ENCODE assay signal across 8 mouse cellular contexts in genomic region chr4:132345843-132346212, GRCm38 (mm10). TPM values are rescaled to one million over a fixed set of nuclear protein-coding genes. Genes with fewer than 3 reads are reported as not detected.
DNase-seq lines count a peak whose midpoint lies in the region; ATAC-seq and TF ChIP-seq lines count a peak whose summit lies in the region.

No protein-coding gene starts in this region.

- H3K27ac ChIP-seq in heart, embryonic 10.5 days = no peak overlapping the region; the same call in 1 of the 2 replicates
- peak overlapping the region; percentile 96 for H3K27ac ChIP-seq in hindbrain, embryonic 10.5 days
- H3K27ac ChIP-seq in liver, postnatal 0 days (ENCODE audit: low read depth) = peak overlapping the region; percentile 48; the same call in 1 of the 2 replicates

- 49% methylated on average over 5 of the region's 5 CpGs for WGBS in heart, embryonic 10.5 days
- 50% methylated on average over 5 of the region's 5 CpGs for WGBS in hindbrain, embryonic 10.5 days
- 42% methylated on average over 5 of the region's 5 CpGs for WGBS in liver, postnatal 0 days (ENCODE audit: insufficient replicate concordance)

- H3ac ChIP-seq in C2C12 (ENCODE audit: control insufficient read depth, insufficient read length, low read depth) = no peak overlapping the region

- peak overlapping the region; percentile 98 for H3K4me2 ChIP-seq in liver, postnatal 0 days (ENCODE audit: low read depth, low read length)

- no peak for TF ChIP-seq EP300 in liver, postnatal 0 days (IDR thresholded peaks at IDR 0.05; ENCODE audit: low read depth)

- no peaks in the 10 kb centered on the region for H3K9me3 ChIP-seq in heart, embryonic 10.5 days
- H3K9me3 ChIP-seq in hindbrain, embryonic 10.5 days = no peaks in the 10 kb centered on the region
- H3K9me3 ChIP-seq in liver, postnatal 0 days (ENCODE audit: low read length) = no peaks in the 10 kb centered on the region

- ATAC-seq in liver, postnatal 0 days = no peak

- DNase-seq in heart, embryonic 10.5 days (ENCODE audit: low spot score) = no peak
- no peak for DNase-seq in heart, adult 9 months (ENCODE audit: low spot score in 2 of 2)
- no peak for DNase-seq in hindbrain, embryonic 10.5 days (ENCODE audit: low spot score)
- DNase-seq in liver, postnatal 0 days = no peak
- DNase-seq in Muller cell, postnatal 12 days (ENCODE audit: inconsistent ontology term) = no peak
- no peak for DNase-seq in cerebellum, postnatal 14 days
- no peak for DNase-seq in thymus, postnatal 36 days

- peaks cover 35% of the 10 kb centered on the region for H3K4me1 ChIP-seq in heart, embryonic 10.5 days
- peaks cover 35% of the 10 kb centered on the region for H3K4me1 ChIP-seq in hindbrain, embryonic 10.5 days (replicated peaks)
- peaks cover 22% of the 10 kb centered on the region for H3K4me1 ChIP-seq in liver, postnatal 0 days (ENCODE audit: insufficient read depth)

- H3K9ac ChIP-seq in liver, postnatal 0 days (replicated peaks) = peak overlapping the region; percentile 90; the same call in 1 of the 2 replicates

- TF ChIP-seq CTCF in C2C12 (IDR thresholded peaks at IDR 0.05; ENCODE audit: control insufficient read depth, insufficient read depth, insufficient read length) = no peak
- TF ChIP-seq CTCF in liver, postnatal 0 days (IDR thresholded peaks at IDR 0.05; ENCODE audit: low read depth) = no peak

- peaks cover 16% of the 10 kb centered on the region for H3K36me3 ChIP-seq in heart, embryonic 10.5 days
- H3K36me3 ChIP-seq in C2C12 (ENCODE audit: control insufficient read depth, insufficient read depth) = peaks cover 28% of the 10 kb centered on the region
- H3K36me3 ChIP-seq in hindbrain, embryonic 10.5 days = peaks cover 34% of the 10 kb centered on the region
- peaks cover 11% of the 10 kb centered on the region for H3K36me3 ChIP-seq in liver, postnatal 0 days (replicated peaks; ENCODE audit: insufficient read depth, low read length)

- peaks cover 49% of the 10 kb centered on the region for H3K79me2 ChIP-seq in C2C12 (ENCODE audit: control insufficient read depth, insufficient read depth)

- peak overlapping the region; percentile 91 for H3K4me3 ChIP-seq in heart, embryonic 10.5 days
- peak overlapping the region; percentile 92 for H3K4me3 ChIP-seq in C2C12 (ENCODE audit: insufficient read depth, poor library complexity, severe bottlenecking)
- H3K4me3 ChIP-seq in hindbrain, embryonic 10.5 days = peak overlapping the region; percentile 97
- H3K4me3 ChIP-seq in liver, postnatal 0 days (ENCODE audit: low read depth, low read length) = peak overlapping the region; percentile 88

- H3K27me3 ChIP-seq in heart, embryonic 10.5 days (ENCODE audit: insufficient read depth, poor library complexity, severe bottlenecking) = no peaks in the 10 kb centered on the region
- H3K27me3 ChIP-seq in C2C12 (ENCODE audit: control insufficient read depth, insufficient read depth, insufficient read length) = no peaks in the 10 kb centered on the region
- H3K27me3 ChIP-seq in hindbrain, embryonic 10.5 days (ENCODE audit: insufficient read depth, poor library complexity, severe bottlenecking) = no peaks in the 10 kb centered on the region
- no peaks in the 10 kb centered on the region for H3K27me3 ChIP-seq in liver, postnatal 0 days (ENCODE audit: insufficient read depth, low read length)

- H3K79me3 ChIP-seq in C2C12 (ENCODE audit: low read depth) = peaks cover 44% of the 10 kb centered on the region

TF ChIP-seq in C2C12, 6 proteins besides CTCF, POLR2A, EP300 and RAD21:
- TF ChIP-seq FOSL1 (IDR thresholded peaks at IDR 0.05; ENCODE audit: insufficient read depth, low read length, poor library complexity, severe bottlenecking) (no peak), USF1 (IDR thresholded peaks at IDR 0.05; ENCODE audit: low read depth) (no peak), MYOG (IDR thresholded peaks at IDR 0.05; ENCODE audit: control insufficient read depth, extremely low read depth, insufficient read length) (no peak), CEBPB (IDR thresholded peaks at IDR 0.05; ENCODE audit: low read depth) (no peak), MAX (IDR thresholded peaks at IDR 0.05) (no peak), MYOD1 (IDR thresholded peaks at IDR 0.05; ENCODE audit: control insufficient read depth, insufficient read length, low read depth) (no peak)

RNA-seq across cellular contexts. Expression of gene Rcc1, which starts 7.6 kb away (rescaled TPM):
- polyA plus RNA-seq in heart, embryonic 10.5 days (2016; fragmentation: Nextera tagmentation; extraction: Ambion mirVana) = 61.4 and 93.4 TPM in 2 replicates
- 110 TPM for polyA plus RNA-seq in C2C12 (2012; fragmentation: generic; extraction: Trizol)
- polyA plus RNA-seq in hindbrain, embryonic 10.5 days (2016; fragmentation: Nextera tagmentation; extraction: Ambion mirVana) = 116 and 157 TPM in 2 replicates
- polyA plus RNA-seq in liver, postnatal 0 days (2015; fragmentation: Nextera tagmentation; extraction: Ambion mirVana) = 21.3 and 25.6 TPM in 2 replicates

RNA-seq across cellular contexts. Expression of gene Trnau1ap, which starts 16.5 kb away (rescaled TPM):
- 82.0 and 92.0 TPM in 2 replicates for polyA plus RNA-seq in heart, embryonic 10.5 days (2016; fragmentation: Nextera tagmentation; extraction: Ambion mirVana)
- polyA plus RNA-seq in C2C12 (2012; fragmentation: generic; extraction: Trizol) = 55.1 TPM
- polyA plus RNA-seq in hindbrain, embryonic 10.5 days (2016; fragmentation: Nextera tagmentation; extraction: Ambion mirVana) = 90.6 and 91.5 TPM in 2 replicates
- polyA plus RNA-seq in liver, postnatal 0 days (2015; fragmentation: Nextera tagmentation; extraction: Ambion mirVana) = 30.4 and 33.8 TPM in 2 replicates

RNA-seq across cellular contexts. Expression of gene Rab42, which starts 42.6 kb away (rescaled TPM):
- polyA plus RNA-seq in heart, embryonic 10.5 days (2016; fragmentation: Nextera tagmentation; extraction: Ambion mirVana) = 1.1 and 1.9 TPM in 2 replicates
- 0.42 TPM for polyA plus RNA-seq in C2C12 (2012; fragmentation: generic; extraction: Trizol)
- polyA plus RNA-seq in hindbrain, embryonic 10.5 days (2016; fragmentation: Nextera tagmentation; extraction: Ambion mirVana) = 0.77 and 0.96 TPM in 2 replicates
- polyA plus RNA-seq in liver, postnatal 0 days (2015; fragmentation: Nextera tagmentation; extraction: Ambion mirVana) = 0.30 and 0.73 TPM in 2 replicates
